Mouse (Mus musculus): Measurements from ENCODE around the gene Mrpl11. TPM values are rescaled to one million over a fixed set of nuclear protein-coding genes. Genes with fewer than 3 reads are reported as not detected.
A peak's percentile ranks its signal among the peaks of the same experiment; 100 is the strongest.
"Not testable (repeated sequence)": the region's sequence is repeated elsewhere in the genome, so short reads cannot be mapped to it uniquely, and the experiment has no call there.

The Mrpl11 gene
- polyA plus RNA-seq, 1 experiment from 2014 or later = 137 TPM

GRCm38 (mm10) chr19:4928781-4929180 lies 33.2 kb upstream of the Mrpl11 start:
- Histone ChIP-seq H3K9ac (ENCODE audit: low read depth, low read length) (peak overlapping the region; percentile 58; the same call in 1 of the 2 replicates), H3K27ac (peak overlapping the region; percentile 78; the same call in 1 of the 2 replicates), H3K4me2 (ENCODE audit: low read length) (peak overlapping the region; percentile 68), H3K4me1 (replicated peaks; ENCODE audit: insufficient read depth, low read length) (peaks cover 9% of the 10 kb centered on the region), H3K9me3 (replicated peaks; ENCODE audit: low read length) (no peaks in the 10 kb centered on the region), H3K4me3 (replicated peaks; ENCODE audit: low read depth, low read length) (peak overlapping the region; percentile 61), H3K27me3 (ENCODE audit: insufficient read depth, low read length) (no peaks in the 10 kb centered on the region), H3K36me3 (ENCODE audit: insufficient read depth, low read length) (0 out of 2 replicates have a peak, but pooled peaks cover 9% of the 10 kb centered on the region)
- 65% methylated on average over 5 of the region's 5 CpGs for WGBS
- DNase-seq (ENCODE audit: low spot score) = no peak
- no peak for TF ChIP-seq CTCF (IDR thresholded peaks at IDR 0.05; ENCODE audit: low read depth)
- ATAC-seq (replicated peaks; ENCODE audit: low FRiP score, low read depth) = no peak

DNA sequence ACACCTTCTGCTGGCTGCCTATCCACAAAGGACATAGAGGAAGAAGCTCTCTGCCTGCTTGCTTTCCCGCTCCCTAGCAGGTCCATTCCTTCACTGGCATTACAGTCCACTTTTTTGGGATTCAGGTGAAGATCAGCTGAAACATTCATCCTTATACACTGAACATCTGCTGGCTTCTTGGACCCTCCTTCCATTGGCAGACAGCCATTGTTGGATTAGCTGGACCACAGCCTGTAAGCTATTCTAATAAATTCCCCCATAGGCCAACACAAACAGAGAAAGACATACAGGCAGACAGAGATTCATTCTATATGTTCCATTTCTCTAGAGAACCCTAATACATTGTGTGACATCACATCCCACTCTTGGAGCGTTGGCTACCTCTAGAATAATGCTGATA lies 25.1 kb upstream of the Mrpl11 start:
- 75% methylated on average over 2 of the region's 2 CpGs for WGBS
- Histone ChIP-seq H3K4me3 (replicated peaks; ENCODE audit: low read depth, low read length) (no peak overlapping the region), H3K27me3 (ENCODE audit: insufficient read depth, low read length) (no peaks in the 10 kb centered on the region), H3K36me3 (ENCODE audit: insufficient read depth, low read length) (no peaks in the 10 kb centered on the region), H3K9ac (ENCODE audit: low read depth, low read length) (no peak overlapping the region), H3K27ac (no peak overlapping the region), H3K4me1 (replicated peaks; ENCODE audit: insufficient read depth, low read length) (no peaks in the 10 kb centered on the region), H3K9me3 (replicated peaks; ENCODE audit: low read length) (no peaks in the 10 kb centered on the region), H3K4me2 (ENCODE audit: low read length) (no peak overlapping the region)
- ATAC-seq (replicated peaks; ENCODE audit: low FRiP score, low read depth) (no peak), DNase-seq (ENCODE audit: low spot score) (no peak)
- no peak for TF ChIP-seq CTCF (IDR thresholded peaks at IDR 0.05; ENCODE audit: low read depth)

DNA sequence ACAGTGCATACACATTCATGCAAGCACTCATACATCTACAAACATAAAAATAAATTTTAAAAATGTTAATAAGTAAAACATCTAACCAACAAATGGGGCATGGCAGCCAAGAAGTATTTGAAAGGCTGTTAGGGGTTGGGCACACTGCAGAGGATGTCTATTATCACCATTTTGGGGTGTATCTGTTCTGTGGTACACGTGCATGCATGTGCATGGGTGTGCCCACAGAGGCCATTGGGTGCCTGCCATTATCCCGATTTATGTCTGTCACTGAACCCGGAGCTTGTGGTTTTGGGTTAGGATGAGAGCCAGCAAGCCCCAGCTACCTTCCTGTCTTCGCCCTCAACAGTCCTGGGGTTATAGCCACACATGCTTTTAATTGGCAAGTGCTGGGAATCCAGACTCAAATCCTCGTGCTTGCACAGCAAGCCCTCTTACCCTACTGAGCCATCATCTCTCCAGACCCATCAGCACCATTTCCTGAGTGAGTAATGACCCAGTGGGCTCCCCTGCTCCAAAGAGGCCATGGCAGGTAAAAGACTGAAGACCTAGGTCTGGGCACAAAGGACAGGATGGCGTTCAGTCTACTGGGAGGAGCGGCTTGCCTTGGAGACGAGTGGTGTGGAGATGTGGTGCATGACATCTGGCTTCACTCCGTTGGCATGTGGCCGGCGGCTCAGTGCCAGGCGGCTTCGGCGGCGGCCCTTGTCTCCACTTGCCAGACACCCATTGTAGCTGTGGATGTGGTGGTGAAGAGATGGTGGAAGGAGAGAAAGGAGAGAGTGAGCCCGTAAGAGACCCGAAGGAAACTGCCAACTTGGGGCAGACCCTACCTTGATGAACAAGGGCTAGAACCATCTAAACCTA lies 24.3 kb upstream of the Mrpl11 start:
- Histone ChIP-seq H3K27me3 (ENCODE audit: insufficient read depth, low read length) (no peaks in the 10 kb centered on the region), H3K4me1 (replicated peaks; ENCODE audit: insufficient read depth, low read length) (peaks cover 5% of the 10 kb centered on the region; the same call in 1 of the 2 replicates), H3K4me2 (ENCODE audit: low read length) (no peak overlapping the region), H3K4me3 (replicated peaks; ENCODE audit: low read depth, low read length) (no peak overlapping the region), H3K36me3 (ENCODE audit: insufficient read depth, low read length) (no peaks in the 10 kb centered on the region), H3K9me3 (replicated peaks; ENCODE audit: low read length) (no peaks in the 10 kb centered on the region), H3K9ac (ENCODE audit: low read depth, low read length) (no peak overlapping the region), H3K27ac (no peak overlapping the region)
- no peak for ATAC-seq (replicated peaks; ENCODE audit: low FRiP score, low read depth)
- 85% methylated on average over 17 of the region's 17 CpGs for WGBS
- DNase-seq (ENCODE audit: low spot score) = no peak
- TF ChIP-seq CTCF (IDR thresholded peaks at IDR 0.05; ENCODE audit: low read depth) = no peak

GRCm38 (mm10) chr19:4942551-4943252 lies 19.2 kb upstream of the Mrpl11 start, which contains the start of gene Peli3:
TSS of gene Peli3 (minus strand) at chr19:4943127.
- Histone ChIP-seq H3K4me2 (ENCODE audit: low read length) (peak within 1 kb of the TSS; percentile 100), H3K9ac (ENCODE audit: low read depth, low read length) (peak within 1 kb of the TSS; percentile 57), H3K27me3 (ENCODE audit: insufficient read depth, low read length) (no peaks in the 10 kb centered on the region), H3K4me1 (replicated peaks; ENCODE audit: insufficient read depth, low read length) (peaks cover 5% of the 10 kb centered on the region; the same call in 1 of the 2 replicates), H3K27ac (no peak within 1 kb of the TSS), H3K36me3 (ENCODE audit: insufficient read depth, low read length) (no peaks in the 10 kb centered on the region), H3K9me3 (replicated peaks; ENCODE audit: low read length) (no peaks in the 10 kb centered on the region), H3K4me3 (replicated peaks; ENCODE audit: low read depth, low read length) (peak within 1 kb of the TSS; percentile 62)
- no peak for TF ChIP-seq CTCF (IDR thresholded peaks at IDR 0.05; ENCODE audit: low read depth)
- DNase-seq (ENCODE audit: low spot score) (peak; percentile 87), ATAC-seq (replicated peaks; ENCODE audit: low FRiP score, low read depth) (peak; percentile 96)
- under 1% methylated on average over 39 of the region's 55 CpGs for WGBS

- Histone ChIP-seq H3K36me3 (ENCODE audit: insufficient read depth, low read length) (no peaks in the 10 kb centered on the region), H3K4me2 (ENCODE audit: low read length) (peak overlapping the region; percentile 100), H3K9me3 (replicated peaks; ENCODE audit: low read length) (no peaks in the 10 kb centered on the region), H3K27ac (no peak overlapping the region), H3K4me1 (replicated peaks; ENCODE audit: insufficient read depth, low read length) (peaks cover 5% of the 10 kb centered on the region; the same call in 1 of the 2 replicates), H3K9ac (ENCODE audit: low read depth, low read length) (peak overlapping the region; percentile 57; the same call in 1 of the 2 replicates), H3K4me3 (replicated peaks; ENCODE audit: low read depth, low read length) (peak overlapping the region; percentile 62), H3K27me3 (ENCODE audit: insufficient read depth, low read length) (no peaks in the 10 kb centered on the region)
- WGBS = 5% methylated on average over 13 of the region's 13 CpGs
- DNase-seq (ENCODE audit: low spot score) (no peak), ATAC-seq (replicated peaks; ENCODE audit: low FRiP score, low read depth) (peak; percentile 40)
- TF ChIP-seq CTCF (IDR thresholded peaks at IDR 0.05; ENCODE audit: low read depth) = no peak
Observed at GRCm38 (mm10) chr19:4943253-4943588, 18.7 kb upstream of the Mrpl11 start.

- H3K36me3 ChIP-seq (ENCODE audit: insufficient read depth, low read length) = no peaks in the 10 kb centered on the region
- no peak overlapping the region for H3K4me2 ChIP-seq (ENCODE audit: low read length)
- no peak for TF ChIP-seq CTCF (IDR thresholded peaks at IDR 0.05; ENCODE audit: low read depth)
- no peaks in the 10 kb centered on the region for H3K27me3 ChIP-seq (ENCODE audit: insufficient read depth, low read length)
- H3K27ac ChIP-seq = no peak overlapping the region
- no peak overlapping the region for H3K4me3 ChIP-seq (replicated peaks; ENCODE audit: low read depth, low read length)
- no peak overlapping the region for H3K9ac ChIP-seq (ENCODE audit: low read depth, low read length)
- H3K9me3 ChIP-seq (replicated peaks; ENCODE audit: low read length) = no peaks in the 10 kb centered on the region
- H3K4me1 ChIP-seq (replicated peaks; ENCODE audit: insufficient read depth, low read length) = peaks cover 5% of the 10 kb centered on the region; the same call in 1 of the 2 replicates
- DNase-seq (ENCODE audit: low spot score) (no peak), ATAC-seq (replicated peaks; ENCODE audit: low FRiP score, low read depth) (no peak)
- WGBS = 35% methylated on average over 6 of the region's 6 CpGs
Observed at GRCm38 (mm10) chr19:4945540-4945939, 16.4 kb upstream of the Mrpl11 start.

DNA sequence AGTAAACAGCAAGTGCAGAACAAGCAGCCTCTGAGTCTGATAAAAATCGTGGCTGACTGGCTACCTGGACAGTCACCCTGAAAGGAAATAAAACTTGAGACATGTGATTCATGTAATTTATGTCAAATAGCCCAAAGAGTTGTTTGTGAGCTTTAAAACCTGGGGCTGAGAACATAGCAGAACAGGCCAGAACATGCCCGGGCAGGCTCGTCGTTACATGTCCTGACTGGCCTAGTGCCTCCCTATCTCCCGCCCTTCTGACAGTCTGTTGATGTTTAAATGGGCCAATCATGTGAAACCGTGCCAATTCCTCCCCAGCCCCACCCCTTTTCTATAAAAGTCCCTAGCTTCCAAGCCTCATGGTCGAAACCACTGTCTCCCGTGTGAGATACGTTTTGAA lies 13.3 kb upstream of the Mrpl11 start:
- H3K4me2 ChIP-seq (ENCODE audit: low read length); H3K36me3 ChIP-seq (ENCODE audit: insufficient read depth, low read length); ATAC-seq (replicated peaks; ENCODE audit: low FRiP score, low read depth); H3K4me3 ChIP-seq (replicated peaks; ENCODE audit: low read depth, low read length); H3K27ac ChIP-seq; H3K9me3 ChIP-seq (replicated peaks; ENCODE audit: low read length); H3K9ac ChIP-seq (ENCODE audit: low read depth, low read length); DNase-seq (ENCODE audit: low spot score); H3K4me1 ChIP-seq (replicated peaks; ENCODE audit: insufficient read depth, low read length); H3K27me3 ChIP-seq (ENCODE audit: insufficient read depth, low read length): not testable (repeated sequence)
- WGBS = 53% methylated on average over 9 of the region's 9 CpGs

Data from kidney, postnatal 0 days (tissue).